Mouse (Mus musculus): ENCODE data around the gene Pecam1.

DNA sequence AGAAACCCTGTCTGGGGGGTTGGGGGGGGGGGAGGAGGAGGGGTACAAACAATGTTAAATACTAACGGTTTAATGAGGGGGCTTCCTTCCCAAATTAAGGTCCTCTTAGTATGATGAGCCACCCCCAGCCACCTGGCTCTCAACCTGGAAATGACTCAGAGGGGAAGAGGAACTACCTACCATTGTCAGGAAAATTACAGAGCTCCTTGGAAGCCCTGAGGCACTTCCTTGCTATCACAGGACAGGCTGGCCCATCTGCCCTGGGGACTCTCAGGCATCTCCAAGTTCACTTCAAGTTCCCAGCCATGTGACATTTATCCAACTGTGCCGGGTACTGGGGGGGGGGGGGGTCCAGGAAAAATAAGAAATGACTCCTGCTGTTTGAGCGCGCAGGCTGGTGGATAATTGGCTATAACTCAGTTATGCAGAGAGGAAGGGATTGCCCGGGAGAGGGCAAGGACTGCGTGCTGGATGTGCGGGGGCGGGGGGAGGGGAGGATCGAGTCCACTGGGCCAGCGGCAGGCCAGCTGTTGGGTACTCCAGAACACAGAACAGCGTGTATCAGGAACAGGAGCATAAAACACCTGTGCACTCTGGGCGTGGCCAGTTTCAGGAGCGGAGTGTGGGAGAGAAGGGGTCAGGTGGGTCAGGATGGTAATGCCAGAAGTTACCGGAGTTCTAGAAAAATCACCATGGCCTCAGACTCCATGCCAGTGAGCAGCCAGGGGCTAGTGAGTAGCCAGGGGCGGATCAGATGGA is 41.0 kb downstream of the Pecam1 start:
- TF ChIP-seq EP300 (IDR thresholded peaks at IDR 0.05; ENCODE audit: low read depth) (no peak), CTCF (IDR thresholded peaks at IDR 0.05; ENCODE audit: low read depth) (no peak)
